Mouse (Mus musculus): ENCODE measurements at regions not wholly inside any gene's neighbourhood (a gene's known extent, or its start where the extent isn't known, plus 50 kb on each side); places are given as distances from the start of the nearest gene placed in this dataset.

DNA sequence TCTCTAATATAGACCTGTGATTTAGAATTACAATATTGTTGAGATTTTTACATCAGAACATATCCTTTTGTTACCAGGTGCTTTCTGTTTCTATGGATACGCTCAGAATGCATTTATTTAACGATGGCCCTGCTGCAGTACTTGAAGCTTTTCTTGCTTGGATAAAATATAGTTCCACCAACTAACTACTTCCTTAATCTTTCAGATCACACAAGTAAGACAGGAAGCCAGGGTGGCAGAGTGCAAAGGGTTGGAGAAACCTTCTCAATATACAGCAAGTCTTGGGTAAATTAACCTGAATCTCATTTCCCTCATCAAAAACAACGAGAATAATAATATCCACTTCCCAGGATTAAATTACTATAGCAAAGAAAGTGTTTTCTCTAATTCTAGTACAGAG is 193.1 kb upstream of the Acvr2a start:
- TF ChIP-seq CTCF (IDR thresholded peaks at IDR 0.05; ENCODE audit: borderline replicate concordance, insufficient read depth, low read length) (no peak), POLR2A (IDR thresholded peaks at IDR 0.05; ENCODE audit: low read depth, low read length) (no peak)

All from embryonic fibroblast, embryonic 13.5 days (primary cell).